Mouse (Mus musculus) G1E (cell line): ENCODE data around the gene Hdac10.

Experiments used
- CTCF ChIP-seq: IDR thresholded peaks from 2 replicates; pipeline ENCODE4 v1.5.1; 2012; ENCODE audit warnings: low read depth, low read length, inconsistent platforms, mixed read lengths
- GATA1 ChIP-seq: IDR thresholded peaks from 2 replicates; pipeline ENCODE4 v1.6.1; 2012; ENCODE audit warnings: borderline replicate concordance, low read length, inconsistent platforms, mixed read lengths
- GATA2 ChIP-seq: IDR thresholded peaks from 2 replicates; pipeline ENCODE4 v1.6.1; 2012; ENCODE audit warnings: low read depth, low read length, inconsistent platforms, borderline replicate concordance
- POLR2AphosphoS5 ChIP-seq: IDR thresholded peaks from 2 replicates; pipeline ENCODE4 v1.6.1; 2012; ENCODE audit warnings: low read depth, low read length, inconsistent platforms; ENCODE audit not compliant: insufficient replicate concordance
- TAL1 ChIP-seq: conservative IDR thresholded peaks from 2 replicates; pipeline ENCODE4 v1.6.1; 2012; ENCODE audit warnings: low read depth, low read length, inconsistent platforms, mixed read lengths

DNA sequence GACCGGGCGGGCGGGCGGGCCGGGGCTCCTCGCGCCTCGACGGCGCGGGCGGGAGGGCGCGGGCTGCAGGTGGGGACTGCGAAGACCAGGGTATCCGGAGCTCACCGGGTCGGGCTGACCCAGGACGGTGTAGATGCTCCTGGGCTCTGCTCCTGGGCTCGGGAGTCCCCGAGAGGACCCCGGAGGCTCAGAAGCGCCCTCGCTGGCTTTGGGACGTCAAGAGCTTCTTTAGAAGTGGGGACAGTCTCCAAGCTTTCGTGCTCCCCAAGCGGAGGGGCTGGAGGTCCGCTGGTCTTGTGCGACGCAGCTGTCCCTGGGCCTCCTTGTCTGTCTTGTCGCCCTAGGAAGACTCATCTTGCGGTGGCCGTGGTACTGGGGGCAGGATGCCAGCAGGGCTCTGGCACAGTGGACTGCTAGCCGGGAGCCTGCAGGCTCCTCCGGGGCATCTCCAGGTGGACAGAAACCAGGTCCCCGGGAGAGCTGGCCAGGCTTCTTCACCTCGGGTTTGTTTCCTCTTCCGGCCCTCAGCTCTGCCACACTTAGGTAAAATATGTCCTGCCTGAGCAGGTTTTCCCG lies 52.3 kb downstream of the Hdac10 start:
- TF ChIP-seq CTCF (no peak), GATA1 (no peak), TAL1 (no peak), POLR2AphosphoS5 (no peak), GATA2 (no peak)
